Mouse (Mus musculus) frontal cortex, adult (tissue): ENCODE measurements around the gene Id4.

Experiments used
- ATAC-seq: cut with Nextera tagmentation; 2 replicates; pipeline ENCODE4 v1.9.2; 2017; ENCODE audit warnings: mild to moderate bottlenecking, moderate library complexity, mixed read lengths; ENCODE audit not compliant: low TSS enrichment

Gene Id4

DNA sequence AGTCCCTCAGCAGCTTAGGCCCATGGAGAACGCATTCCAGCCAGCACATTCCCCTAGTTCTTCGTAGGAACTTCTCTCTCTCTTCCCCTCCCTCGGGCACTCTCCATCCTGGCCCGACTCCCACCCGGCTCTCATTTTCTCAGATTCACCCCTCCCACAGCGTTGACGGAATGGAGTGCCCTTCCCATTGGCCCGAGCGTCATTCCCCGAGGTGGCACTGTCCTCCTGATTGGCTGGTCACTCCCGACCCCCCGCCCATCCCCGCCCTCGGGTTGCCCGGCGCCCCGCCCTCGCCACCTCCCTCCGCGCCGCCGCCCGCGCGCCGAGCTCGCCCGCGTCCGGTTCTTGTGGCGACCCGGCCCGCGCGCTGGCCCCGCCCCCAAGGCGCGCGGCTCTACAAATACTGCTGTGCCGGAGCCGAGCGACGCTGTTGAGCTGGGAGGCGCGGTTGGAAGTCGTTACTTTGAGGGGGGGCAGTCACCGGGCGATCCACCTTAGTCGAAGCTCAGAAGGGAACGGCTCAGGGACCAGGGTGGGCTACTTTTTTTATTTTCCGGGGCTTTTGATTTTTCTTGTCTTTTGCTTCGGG lies at the start of gene Id4:
Gene Id4, plus strand, starts transcription at position 539 of the 589 bp plus-strand sequence.
- peak; percentile 92 for ATAC-seq

DNA sequence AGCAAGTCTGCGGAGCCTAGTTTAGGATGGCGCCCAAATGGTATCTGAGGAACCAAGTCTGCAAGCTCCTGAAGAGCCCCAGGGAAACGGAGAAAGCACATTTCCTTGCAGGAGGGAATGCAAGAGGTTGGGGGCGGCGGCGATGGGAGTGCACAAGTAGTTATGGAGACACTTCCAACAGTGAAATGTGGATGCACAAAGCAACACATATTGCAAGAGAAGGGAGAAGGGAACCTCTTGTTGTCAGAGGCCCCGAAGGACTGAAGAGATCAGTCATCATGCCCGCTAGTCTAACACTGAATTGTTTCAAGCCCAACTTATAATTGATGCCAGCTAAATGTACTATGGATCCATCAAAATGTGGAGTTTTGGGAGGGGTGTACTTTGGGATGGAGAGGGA lies 33.9 kb upstream of the Id4 start:
- 0 out of 2 replicates have a peak, but pooled peaks have one; percentile 26 for ATAC-seq

DNA sequence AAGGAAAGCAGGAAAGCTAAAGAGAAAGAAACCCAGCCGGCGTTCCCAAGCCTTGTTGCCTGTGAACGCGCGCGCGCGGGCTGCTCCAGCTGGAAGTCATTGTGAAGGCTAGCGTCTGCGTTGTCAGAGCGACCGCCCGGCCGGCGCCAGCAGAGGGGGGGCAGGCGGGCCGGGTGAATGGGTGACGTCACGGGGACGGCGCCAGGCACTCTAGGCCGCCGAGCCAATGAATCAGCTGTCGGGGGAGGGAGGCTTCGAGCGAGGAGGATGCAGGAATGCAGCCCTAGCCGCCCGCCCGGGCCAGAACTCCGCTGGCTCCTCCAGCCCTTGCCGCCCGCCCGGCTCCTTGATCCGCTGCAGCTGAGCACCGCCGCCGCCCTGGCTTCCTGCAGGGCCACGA lies 33.3 kb upstream of the Id4 start:
- ATAC-seq, result peak; percentile 98

DNA sequence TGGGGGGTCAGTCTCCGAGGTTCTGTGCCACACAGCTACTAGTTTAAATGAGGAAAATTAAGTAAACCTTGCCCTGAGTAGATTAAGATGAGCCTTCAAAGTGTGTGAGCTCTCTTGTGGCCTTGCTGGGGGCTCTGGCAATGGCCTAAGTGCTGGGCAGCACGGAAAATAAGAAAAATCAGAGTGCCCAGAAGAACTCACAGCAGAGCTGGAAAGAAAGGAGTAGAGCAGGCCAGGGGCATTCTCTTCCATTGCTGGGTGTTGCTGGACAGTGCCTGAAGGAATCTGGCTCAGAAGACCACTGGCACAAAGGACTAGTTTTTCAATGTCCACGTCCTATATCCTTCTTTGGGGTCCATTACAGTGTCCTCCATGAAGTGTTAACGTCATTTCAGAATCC lies 32.9 kb upstream of the Id4 start:
- no peak for ATAC-seq

DNA sequence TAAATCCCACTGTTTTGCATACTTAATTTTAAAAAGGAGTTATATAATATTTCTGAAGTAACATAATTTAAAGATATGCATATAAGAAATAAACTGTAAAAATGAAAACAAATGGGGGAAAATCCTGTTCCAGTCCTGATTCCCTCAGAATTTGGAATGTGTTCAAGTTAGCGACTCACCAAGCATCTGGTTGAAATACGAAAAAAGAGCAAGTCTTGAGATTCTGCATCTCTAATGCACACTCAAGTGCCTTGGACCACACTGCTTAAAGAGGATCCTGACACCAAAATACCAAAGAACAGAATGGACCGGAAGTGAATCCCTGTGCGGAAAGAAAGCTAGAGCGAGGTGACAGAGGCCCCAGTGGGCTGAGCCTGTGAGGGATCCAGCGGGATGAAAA lies 30.0 kb upstream of the Id4 start:
- ATAC-seq, result 0 out of 2 replicates have a peak, but pooled peaks have one; percentile 13

DNA sequence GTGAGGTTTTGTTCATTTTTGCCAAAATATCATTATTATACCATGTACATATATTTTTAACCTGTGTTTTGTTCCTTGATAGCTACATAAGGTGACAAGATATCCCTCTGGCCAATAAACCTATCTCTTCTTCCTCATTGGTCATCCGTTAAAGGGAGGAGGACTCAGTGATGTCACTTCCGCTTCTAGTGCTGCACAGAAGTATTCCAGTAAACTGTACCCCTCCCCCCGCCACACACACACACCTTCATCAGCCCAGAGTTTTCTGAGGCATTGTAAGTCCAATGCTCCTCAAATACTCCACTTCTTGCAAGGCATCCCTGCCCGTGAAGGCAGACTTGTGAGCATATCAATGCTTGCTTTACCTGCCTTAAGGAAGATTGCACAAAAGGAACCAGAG lies 24.6 kb upstream of the Id4 start:
- no peak for ATAC-seq

DNA sequence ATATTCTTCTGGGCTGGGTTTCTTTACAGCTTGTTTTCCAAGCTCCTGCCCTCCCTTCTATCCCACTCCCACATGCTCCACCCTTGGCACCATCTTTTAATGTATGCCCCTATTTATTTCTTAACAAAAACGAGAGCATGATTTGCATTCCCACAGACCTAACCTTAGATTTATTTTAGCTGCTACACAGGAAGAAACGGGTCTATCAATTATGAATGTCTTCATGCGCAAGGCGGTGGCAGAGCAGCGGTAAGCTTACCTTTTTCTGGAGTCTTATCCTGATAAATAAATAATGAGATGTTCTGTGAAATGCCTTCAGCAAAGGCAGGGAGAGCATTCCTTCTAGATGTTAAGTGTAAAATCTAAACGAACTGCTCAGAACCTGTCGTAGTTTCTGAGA lies 24.2 kb upstream of the Id4 start:
- ATAC-seq, result no peak

DNA sequence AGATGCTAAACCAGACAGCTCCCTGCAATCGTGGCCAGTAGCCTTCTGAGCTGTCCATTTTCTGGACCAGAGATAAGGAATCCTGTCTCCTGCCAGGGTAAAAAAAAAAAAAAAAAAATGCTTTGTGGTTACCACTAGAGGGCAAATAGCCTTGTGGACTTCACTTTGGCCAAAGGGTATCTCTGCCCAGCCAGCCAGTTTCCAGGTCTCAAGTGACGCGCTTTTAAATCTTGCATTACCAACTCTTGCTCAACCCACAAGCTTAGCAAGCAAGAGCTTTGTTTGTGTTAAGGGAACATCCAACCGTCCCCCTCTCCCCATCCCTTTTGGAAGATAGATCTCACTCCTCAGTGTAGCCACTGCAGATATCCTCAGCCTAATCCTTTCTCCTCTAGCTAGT lies 23.5 kb upstream of the Id4 start:
- no peak for ATAC-seq

DNA sequence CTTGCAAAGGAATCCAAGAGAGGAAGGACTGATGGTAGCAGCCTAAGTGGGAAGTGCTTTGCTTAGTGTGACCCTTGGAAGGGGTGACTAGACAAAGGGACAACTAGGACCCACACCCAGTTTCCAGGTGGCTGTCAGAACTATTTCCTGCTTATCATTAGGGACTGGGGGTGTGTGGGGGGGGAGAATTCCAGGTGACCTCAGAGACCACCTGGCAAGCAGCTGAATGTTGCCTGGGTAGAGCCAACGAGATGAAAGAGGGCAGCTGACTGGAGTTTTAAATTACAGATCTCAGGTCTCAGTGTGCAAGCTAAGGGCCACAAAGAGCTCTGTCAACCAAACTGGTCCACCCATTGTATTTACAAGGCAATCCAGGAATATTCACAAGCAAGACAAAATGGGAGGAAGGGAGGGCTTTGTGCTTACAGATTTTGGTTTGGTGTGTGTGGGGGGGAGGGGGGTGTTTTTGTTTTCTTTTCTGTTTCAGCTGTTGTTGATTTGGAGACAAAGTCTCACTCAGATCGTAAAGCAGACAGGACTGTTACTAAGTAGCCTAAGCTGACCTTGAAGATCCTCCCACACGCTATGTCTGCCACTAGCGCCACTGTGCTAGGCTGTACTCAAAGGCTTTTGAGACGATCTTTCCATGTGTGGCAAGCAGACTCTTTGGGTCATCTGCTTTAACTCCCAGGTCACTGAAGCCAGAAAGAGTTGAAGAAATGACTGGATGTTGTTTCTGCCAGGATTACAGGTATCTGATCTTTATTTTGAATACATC lies 15.6 kb upstream of the Id4 start:
- no peak for ATAC-seq

DNA sequence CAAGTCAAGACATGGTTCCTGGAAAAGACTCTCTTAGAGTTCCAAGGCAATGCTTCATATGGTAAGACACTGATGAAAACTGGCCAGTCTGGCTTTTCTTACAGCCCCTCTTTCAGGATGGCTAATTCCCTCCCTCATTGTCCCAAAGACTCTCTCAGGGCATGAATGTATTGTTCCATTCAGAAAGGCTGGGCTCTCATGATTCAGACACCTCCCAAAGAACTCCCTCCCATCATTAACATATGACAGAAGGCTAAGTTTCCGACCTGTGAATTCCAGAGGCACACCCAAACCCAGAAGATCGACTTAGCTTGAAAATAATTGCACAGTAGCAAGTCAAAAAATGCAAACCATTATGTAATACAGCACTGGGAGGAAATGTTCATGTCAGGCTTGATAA lies 8.5 kb upstream of the Id4 start:
- no peak for ATAC-seq

DNA sequence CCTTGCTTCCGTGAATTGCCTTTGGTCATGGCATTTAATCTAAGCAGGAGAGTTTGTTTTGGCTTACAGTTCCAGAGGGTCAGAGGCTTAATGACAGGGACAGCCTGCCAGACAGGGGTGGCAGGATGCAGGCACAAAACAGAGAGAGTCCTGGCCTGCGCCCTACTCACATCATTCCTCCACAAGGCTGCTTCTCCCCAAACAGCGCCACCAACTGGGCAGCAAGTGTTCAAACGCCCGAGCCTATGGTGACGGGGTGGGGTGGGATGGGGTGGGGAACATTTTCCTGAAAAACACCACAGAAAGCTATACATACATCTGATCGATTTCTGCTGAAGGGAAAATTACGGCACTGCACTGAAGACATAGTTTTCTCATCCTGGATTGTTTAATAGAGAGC lies 6.0 kb upstream of the Id4 start:
- ATAC-seq, result no peak

DNA sequence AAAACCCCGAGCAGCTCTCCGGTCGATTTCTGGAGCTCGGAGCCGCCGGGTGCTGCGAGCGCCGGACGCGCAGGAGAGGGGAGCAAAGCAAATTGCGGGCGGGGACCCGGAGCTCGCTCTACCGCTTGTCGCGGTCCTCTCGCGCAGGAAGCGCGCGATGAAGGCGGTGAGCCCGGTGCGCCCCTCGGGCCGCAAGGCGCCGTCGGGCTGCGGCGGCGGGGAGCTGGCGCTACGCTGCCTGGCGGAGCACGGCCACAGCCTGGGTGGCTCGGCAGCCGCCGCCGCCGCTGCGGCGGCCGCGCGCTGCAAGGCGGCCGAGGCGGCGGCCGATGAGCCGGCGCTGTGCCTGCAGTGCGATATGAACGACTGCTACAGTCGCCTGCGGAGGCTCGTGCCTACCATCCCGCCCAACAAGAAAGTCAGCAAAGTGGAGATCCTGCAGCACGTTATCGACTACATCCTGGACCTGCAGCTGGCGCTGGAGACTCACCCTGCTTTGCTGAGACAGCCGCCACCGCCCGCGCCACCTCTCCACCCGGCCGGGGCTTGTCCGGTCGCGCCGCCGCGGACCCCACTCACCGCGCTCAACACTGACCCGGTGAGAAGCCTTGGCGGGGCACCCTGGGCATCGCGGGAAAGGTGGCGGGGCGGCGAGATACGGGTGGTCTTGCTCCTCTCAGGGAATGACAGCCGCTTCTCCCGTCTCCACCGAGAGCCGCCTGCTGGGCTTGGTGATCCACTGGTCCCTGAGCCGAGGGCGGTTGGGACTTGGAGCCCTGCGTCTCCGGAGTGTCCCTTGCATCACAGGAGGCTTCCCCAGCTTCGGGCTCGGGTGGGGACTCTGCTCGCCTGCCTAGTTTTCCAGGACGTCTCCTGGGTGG lies 553 bp downstream of the Id4 start:
- ATAC-seq, result peak; percentile 47

DNA sequence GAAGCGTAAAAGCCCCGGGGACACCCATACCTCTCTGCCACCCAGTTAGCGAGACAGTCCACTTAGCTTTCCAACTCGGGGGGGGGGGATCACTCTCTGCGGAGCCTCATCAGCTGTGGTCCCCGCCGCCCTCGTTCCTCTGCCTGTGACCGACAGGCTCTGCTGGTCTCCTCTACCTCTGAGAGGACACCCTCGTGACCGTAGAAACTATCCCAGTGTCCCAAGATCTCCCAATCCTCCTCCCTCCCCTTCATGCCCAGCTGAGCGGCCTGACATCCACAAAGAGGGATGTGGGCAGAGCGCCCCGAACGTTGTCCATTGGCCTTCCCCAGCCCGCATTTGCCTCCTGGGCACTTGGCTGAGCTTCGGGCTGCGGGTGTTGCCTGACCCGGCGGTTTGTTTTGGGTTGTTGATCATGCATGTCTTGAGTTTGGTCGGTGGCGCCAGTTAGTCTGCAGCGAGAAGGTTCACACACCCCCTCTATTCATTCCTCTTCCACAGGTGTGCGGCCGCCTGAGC lies 1.5 kb downstream of the Id4 start:
- no peak for ATAC-seq

DNA sequence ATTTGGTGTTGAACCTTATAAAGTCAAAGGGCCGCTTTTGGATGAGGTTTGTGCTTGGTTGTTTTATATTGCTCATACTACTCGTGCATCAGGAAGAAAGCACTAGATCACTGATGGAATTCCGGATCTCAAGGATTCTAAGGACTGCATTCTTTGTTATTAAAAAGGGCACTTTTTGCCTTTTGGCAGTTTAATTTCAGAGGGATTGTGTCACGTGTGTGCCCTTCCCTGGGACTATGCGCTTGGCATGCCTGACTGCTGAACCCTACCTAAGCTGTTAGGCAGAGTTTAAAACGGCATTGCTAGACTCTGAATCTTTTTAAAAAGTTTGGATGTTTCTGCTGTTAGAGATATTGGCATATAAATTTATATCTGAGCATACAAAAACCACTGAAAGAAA lies 4.0 kb downstream of the Id4 start:
- no peak for ATAC-seq

DNA sequence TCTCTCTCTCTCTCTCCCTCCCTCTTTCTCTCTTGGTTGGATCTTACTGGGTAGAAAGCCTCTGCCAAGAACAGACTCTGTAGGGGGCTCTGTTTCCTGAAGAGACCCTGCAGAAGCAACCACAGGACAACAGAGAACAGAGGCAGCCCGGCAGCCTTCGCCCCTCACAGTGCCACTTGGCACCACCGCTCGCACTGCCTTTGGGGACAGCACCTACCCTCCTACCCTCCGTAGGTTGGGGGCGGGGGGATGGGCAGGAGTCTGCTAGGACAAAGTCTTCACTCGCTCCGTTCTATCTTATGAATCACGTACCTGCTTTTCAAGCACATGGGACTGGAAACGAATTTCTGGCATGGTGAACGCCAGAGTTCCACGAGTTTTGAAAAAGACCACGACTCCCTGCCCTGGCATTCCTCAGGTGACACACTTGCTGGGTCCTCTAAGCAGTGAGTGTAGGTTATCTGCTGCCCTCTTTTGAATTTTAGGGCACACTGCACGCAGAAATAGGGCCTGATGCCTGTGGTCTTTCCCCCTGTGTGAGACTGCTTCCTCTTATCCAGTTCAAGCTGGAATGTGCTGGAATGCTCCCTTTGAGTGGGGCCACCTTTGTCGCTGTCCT lies 12.5 kb downstream of the Id4 start:
- ATAC-seq, result peak; percentile 70; the same call in 1 of the 2 replicates

DNA sequence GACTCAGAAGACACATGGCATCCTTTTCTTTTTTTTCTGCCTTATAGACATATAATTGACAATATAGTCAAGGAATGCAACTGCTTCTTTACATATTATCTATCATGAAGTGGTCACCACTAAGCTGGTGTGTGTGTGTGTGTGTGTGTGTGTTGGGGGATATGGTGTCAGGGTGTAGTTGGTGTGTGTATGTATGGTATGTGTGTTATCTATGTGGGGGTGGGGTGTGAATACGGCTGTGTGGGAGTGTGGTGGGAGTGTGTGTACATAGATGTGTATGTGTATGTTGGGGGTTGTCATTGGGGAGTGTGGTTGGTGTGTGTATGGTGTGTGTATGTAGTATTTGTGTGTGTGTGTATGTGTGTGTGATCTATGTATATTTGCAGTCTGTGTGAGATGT lies 13.1 kb downstream of the Id4 start:
- no peak for ATAC-seq

DNA sequence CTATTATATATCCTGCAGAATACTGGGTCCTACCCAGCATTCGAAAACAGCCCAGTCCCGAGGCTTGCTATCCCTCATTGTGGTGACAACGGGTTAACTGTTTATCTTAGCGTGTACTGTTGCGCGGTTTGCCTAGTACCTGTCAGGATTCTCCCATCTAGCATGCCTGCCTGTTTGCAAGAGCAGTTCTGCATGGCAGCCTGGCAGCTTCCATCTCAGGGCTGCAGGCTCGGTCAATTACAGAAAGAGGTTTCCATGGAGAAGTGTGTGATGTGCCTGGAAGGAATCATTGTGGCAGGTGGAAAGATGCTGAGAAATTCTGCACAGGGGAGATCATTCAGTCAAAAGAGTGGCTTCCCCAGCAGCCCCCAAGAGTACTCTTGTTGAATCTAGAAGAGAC lies 16.0 kb downstream of the Id4 start:
- ATAC-seq, result no peak

DNA sequence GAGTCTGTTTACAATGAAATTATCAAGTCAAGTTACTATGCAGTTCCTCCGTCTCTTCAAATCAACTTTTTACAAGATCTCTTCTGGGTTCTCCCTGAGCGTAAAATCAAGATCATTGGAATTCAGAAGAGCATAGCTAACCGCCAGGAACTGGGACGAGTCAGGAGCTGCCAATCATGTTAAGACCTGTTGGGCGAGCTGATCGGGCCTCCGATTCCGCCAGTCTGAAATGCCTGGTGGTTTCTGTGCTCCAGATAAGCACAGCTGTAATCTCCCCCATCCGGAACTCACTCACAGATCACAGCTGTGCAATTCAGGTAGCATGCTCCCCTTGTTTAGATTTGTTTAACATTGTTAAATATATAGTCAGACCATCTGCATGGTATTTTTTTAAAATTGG lies 23.4 kb downstream of the Id4 start:
- ATAC-seq, result no peak

DNA sequence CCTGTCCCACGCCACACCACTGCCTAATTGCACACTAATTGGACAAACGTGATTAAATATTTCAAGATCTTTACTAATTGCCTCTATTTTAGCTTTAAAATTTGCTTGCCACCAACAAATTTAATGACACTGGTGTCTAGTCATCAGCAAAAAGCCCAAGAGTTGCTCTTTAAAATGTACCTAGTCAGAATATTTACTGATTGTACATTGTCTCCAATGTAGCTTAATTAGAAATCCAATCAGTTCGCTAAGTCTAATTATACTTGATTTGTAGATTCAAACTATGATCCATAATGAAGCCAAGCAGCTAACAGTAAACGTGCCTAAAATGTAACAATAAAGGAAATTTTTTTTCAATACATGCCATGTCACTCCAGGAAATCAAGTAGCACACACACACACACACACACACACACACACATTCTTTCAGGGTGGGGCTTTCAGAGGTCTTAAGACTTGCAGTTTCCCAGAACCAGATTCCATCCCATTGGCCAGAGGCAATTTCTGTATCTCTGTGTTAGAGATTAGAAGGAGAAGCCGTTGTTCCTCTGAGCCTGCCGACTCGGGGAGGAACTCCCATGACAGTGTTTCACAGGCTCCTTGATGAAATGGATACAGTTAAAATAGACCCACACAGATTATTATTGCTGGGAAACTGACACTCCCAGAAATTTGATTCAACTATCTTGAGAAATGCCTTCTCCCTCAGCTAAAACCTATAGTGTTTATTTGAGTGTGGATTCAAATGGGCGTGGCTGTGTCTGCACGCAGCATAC lies 24.1 kb downstream of the Id4 start:
- ATAC-seq, result no peak

DNA sequence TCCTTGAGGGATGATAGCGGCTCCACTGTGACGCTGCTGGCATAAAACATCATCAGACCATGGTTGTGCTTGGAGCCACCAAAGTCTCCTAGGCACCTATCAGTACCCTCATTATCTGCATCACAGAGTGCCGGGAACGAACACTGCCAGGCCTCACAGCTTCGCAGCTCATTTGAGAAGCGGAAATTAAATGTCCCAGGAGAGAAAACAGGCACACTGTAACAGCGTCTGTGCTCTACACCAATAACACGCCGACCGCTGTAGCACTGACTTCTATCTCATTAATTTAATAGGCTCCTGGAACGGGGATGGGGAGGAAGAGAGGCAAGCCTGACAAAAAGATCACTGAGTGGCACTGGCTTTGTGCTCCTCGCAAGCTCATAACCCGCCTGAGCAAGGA lies 29.4 kb downstream of the Id4 start:
- no peak for ATAC-seq

DNA sequence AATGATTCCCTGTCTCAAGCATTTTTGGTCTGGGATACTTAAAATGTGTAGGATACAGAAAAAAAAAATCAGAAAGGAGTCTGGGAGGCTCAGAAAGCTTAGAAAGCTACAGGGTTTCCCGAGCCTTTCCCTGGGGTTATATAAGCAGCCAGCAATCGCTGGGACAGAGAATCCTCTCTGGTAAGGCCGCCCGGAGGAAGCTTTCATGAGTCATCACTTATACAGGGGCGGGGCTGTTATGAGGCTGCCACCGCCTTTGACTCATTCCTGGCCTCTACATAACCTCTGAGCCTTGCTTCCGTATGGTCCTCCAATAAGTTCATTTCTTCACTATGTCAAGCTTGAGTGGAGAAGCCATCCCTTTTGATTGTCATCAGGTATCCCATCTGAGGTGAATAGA lies 53.5 kb downstream of the Id4 start:
- ATAC-seq, result no peak
